Mouse (Mus musculus): ENCODE measurements around the gene Foxb1. TPM values are rescaled to one million over a fixed set of nuclear protein-coding genes. Genes with fewer than 3 reads are reported as not detected.

Foxb1 gene
- total RNA-seq, 2 experiments from 2014 or later, result not detected

- no peak for DNase-seq (ENCODE audit: low spot score in 2 of 2)
Observed at GRCm38 (mm10) chr9:69757254-69757653, 3.5 kb downstream of the Foxb1 start.

GRCm38 (mm10) chr9:69756456-69756855 is 4.3 kb downstream of the Foxb1 start:
- no peak for DNase-seq (ENCODE audit: low spot score in 2 of 2)

DNA sequence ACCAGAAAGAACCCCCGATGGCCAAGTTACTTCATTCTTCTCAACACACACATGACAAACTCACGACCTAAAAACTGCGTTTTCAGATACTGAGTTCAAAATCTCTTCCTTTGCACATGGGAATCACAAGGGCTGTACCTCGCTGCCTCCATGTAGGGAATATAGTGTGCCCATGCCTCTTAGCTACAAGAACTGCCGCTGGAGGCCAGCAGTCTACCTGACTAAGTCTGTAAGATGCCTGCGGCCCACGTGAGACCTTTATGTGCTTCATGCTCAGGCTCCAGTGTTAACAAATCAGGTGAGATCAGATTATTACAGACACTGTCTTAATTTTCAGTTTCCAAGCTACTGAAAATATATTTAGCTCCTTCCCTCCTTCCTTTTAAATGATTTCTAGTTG is 4.7 kb downstream of the Foxb1 start:
- no peak for DNase-seq (ENCODE audit: low spot score in 2 of 2)

- DNase-seq (ENCODE audit: low spot score in 2 of 2), result no peak
Observed at GRCm38 (mm10) chr9:69755157-69755556, 5.6 kb downstream of the Foxb1 start.

DNA sequence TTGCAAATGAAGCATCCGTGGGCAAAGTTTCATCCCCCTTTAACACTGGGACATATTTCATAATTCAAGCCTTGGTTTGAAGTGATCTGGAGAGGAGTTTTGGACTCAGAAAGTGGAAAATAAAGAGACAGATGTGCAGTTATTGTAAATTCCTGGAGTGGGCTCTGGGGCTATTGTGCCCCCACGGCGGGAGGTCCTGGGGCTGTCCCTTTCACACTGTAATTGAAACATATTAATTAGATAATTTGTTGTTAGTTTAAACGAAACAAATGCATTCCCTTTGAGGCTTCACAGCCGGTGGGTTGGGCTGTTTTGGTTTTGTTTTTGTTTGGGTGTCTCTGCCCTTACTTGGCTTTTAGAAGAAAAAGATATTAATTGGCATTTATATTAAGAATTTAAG is 6.0 kb downstream of the Foxb1 start:
- DNase-seq (ENCODE audit: low spot score in 2 of 2), result no peak

GRCm38 (mm10) chr9:69754291-69754690 is 6.4 kb downstream of the Foxb1 start:
- DNase-seq (ENCODE audit: low spot score in 2 of 2), result no peak

DNA sequence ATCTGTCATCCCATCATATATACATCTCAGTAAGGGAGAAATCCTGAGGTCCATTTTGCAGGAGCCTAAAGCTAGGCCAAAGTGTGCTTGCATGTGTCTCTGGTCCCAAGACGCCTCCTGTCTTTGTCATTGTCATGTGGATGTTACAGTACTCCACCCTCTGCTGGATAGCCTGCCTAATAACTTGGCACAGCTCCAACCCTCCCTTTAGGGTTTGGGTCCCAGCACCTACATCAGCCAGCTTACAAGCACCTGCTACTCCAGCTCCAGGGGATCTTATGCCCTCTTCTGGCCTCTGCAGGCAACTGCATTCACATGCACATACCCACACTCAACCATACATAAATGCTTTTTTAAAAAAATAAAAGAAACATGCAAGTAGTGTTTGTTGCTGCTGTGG is 12.8 kb downstream of the Foxb1 start:
- no peak for DNase-seq (ENCODE audit: low spot score in 2 of 2)

GRCm38 (mm10) chr9:69728736-69729135 is 32.0 kb downstream of the Foxb1 start:
- no peak for DNase-seq (ENCODE audit: low spot score in 2 of 2)

DNA sequence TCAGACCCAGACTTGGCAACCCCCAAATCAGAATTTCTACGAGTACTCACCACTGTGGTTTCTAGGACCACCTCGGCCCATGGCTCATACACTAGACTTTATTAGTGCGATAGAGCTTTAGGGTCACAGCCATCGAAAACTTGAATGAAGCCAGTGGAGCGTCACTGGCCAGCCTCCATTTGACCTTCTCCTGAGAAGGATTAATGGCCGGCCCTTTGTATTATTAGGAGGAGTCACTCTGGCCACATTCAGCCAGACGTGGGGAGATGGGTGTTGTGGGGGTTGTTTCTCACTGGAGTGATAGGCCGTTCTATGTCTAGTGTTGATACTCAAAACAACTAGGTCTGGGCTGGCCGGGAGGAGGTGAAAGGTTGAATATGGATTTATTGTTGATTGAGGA is 42.3 kb downstream of the Foxb1 start:
- DNase-seq (ENCODE audit: low spot score in 2 of 2), result no peak

GRCm38 (mm10) chr9:69716364-69716763 is 44.4 kb downstream of the Foxb1 start:
- DNase-seq (ENCODE audit: low spot score in 2 of 2), result no peak

DNA sequence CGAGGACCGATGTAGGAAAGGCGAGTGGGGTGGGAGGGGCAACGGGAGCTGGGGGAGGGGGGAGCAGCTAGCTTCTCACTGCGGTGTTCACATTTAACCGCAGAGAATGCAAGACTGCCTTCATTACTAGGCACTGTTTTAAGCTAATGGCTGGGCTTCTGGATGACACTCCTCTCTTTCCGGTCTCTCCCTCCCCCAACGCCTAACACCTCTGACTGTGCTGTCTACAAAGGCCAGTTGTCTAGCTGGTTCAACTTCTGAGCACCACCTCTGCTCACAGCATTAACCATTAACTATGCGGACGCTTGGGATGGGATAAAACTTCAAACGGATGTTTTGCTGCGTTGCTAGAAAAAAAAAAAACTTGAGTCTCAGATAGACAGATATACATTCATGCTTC is 45.3 kb downstream of the Foxb1 start:
- no peak for DNase-seq (ENCODE audit: low spot score in 2 of 2)

- no peak for DNase-seq (ENCODE audit: low spot score in 2 of 2)
Observed at GRCm38 (mm10) chr9:69714346-69714745, 46.4 kb downstream of the Foxb1 start.

- DNase-seq (ENCODE audit: low spot score in 2 of 2), result no peak
Observed at GRCm38 (mm10) chr9:69713577-69714327, 47.0 kb downstream of the Foxb1 start.

- DNase-seq (ENCODE audit: low spot score in 2 of 2), result no peak
Observed at GRCm38 (mm10) chr9:69712714-69713525, 47.8 kb downstream of the Foxb1 start.

Other genes starting within 250 kb of the Foxb1 start
- gene Bnip2, start 228.5 kb upstream of the Foxb1 start, total RNA-seq (2021), result 100 to 1,000 TPM; 103 to 105 TPM

Data from adrenal gland, adult 18-20 months (tissue).